In the genomic region with DNA sequence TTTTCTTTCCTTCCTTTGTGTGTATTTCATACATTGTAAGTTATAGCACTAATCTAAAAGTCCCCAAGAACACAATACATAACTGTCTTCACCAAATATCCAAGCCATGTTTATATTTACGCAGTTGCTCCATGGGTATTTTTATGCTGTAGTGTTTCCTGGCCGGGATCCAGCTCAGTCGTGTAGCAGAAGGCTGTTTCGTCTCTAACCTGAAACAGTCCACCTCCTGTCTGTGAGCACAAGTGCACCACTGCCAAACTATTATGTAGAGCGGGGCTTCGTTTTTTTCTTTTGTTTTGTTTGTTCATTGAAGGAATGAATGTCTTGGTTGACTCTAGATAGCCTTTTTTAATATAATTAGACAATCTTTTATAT, we compare ENCODE assay signal across 24 mouse cellular contexts. TPM values are rescaled to one million over a fixed set of nuclear protein-coding genes. Genes with fewer than 3 reads are reported as not detected.
DNase-seq lines count a peak whose midpoint lies in the region; ATAC-seq and TF ChIP-seq lines count a peak whose summit lies in the region.
"Had no signal": no experiment of that assay in that cellular context is flagged by ENCODE, and none has a peak within 500 bp of the region (broad histone marks: within the 10 kb centered on the region; RNA-seq: fewer than 3 reads in every experiment).

No protein-coding gene starts in this region.

- no peak for TF ChIP-seq CTCF in cerebellum, adult 2 months (IDR thresholded peaks at IDR 0.05; ENCODE audit: borderline replicate concordance, insufficient read depth, low read depth, low read length)
- no peak for TF ChIP-seq CTCF in liver, postnatal 0 days (IDR thresholded peaks at IDR 0.05; ENCODE audit: low read depth)

- H3K36me3 ChIP-seq in heart, embryonic 13.5 days, result peaks cover 81% of the 10 kb centered on the region
- H3K36me3 ChIP-seq in liver, postnatal 0 days (replicated peaks; ENCODE audit: insufficient read depth, low read length), result peaks cover 67% of the 10 kb centered on the region

- no peaks in the 10 kb centered on the region for H3K9me3 ChIP-seq in heart, embryonic 13.5 days
- H3K9me3 ChIP-seq in liver, postnatal 0 days (ENCODE audit: low read length), result no peaks in the 10 kb centered on the region
- H3K9me3 ChIP-seq: forebrain, embryonic 12.5 days; hindbrain, embryonic 15.5 days; liver, embryonic 13.5 days; midbrain, embryonic 12.5 days; neural tube, embryonic 15.5 days; stomach, embryonic 15.5 days had no signal

- no peak for TF ChIP-seq POLR2A in cerebellum, adult 2 months (IDR thresholded peaks at IDR 0.05; ENCODE audit: borderline replicate concordance, insufficient read depth, low read length)

- no peak overlapping the region for H3K27ac ChIP-seq in cerebellum, adult 2 months (ENCODE audit: insufficient read depth, low read length)
- peak overlapping the region; percentile 28; the same call in 1 of the 2 replicates for H3K27ac ChIP-seq in heart, embryonic 13.5 days (replicated peaks)
- peak overlapping the region; percentile 82 for H3K27ac ChIP-seq in liver, postnatal 0 days (ENCODE audit: low read depth)
- H3K27ac ChIP-seq: forebrain, embryonic 12.5 days; hindbrain, embryonic 15.5 days; liver, embryonic 13.5 days; midbrain, embryonic 12.5 days; neural tube, embryonic 15.5 days; stomach, embryonic 15.5 days had no signal

- DNase-seq in cerebellum, adult 2 months, result peak; percentile 54 to 61
- no peak for DNase-seq in cerebellum, postnatal 4 days (ENCODE audit: low spot score in 2 of 2)
- DNase-seq in heart, postnatal 25 days (ENCODE audit: low spot score), result no peak
- peak; percentile 48 for DNase-seq in liver, postnatal 0 days
- no peak for DNase-seq in liver
- no peak for DNase-seq in left cerebral cortex, postnatal 4 days
- no peak for DNase-seq in urinary bladder, postnatal 10 days (ENCODE audit: low spot score)
- DNase-seq: adrenal gland, postnatal 25 days; kidney, adult 8-10 months; kidney, postnatal 10 days; liver, embryonic 13.5 days; lung, embryonic 14.5 days; right cerebral cortex, adult 18-20 months; right cerebral cortex, postnatal 4 days; thymus, postnatal 25 days had no signal

- intact Hi-C loops in heart, postnatal 25 days (cut with DNase I), result no loop called here
- intact Hi-C loops in left cerebral cortex, postnatal 4 days (cut with DNase I), result no loop called here

- no peak for TF ChIP-seq EP300 in liver, postnatal 0 days (IDR thresholded peaks at IDR 0.05; ENCODE audit: low read depth)

- no peak overlapping the region for H3K4me2 ChIP-seq in heart, embryonic 13.5 days
- H3K4me2 ChIP-seq in liver, postnatal 0 days (ENCODE audit: low read depth, low read length), result no peak overlapping the region
- H3K4me2 ChIP-seq: forebrain, embryonic 12.5 days; hindbrain, embryonic 15.5 days; liver, embryonic 13.5 days; lung, embryonic 14.5 days; midbrain, embryonic 12.5 days; neural tube, embryonic 15.5 days; stomach, embryonic 15.5 days had no signal

- no peak overlapping the region for H3K4me3 ChIP-seq in cerebellum, adult 2 months (replicated peaks; ENCODE audit: insufficient read depth, low read depth, low read length)
- H3K4me3 ChIP-seq in heart, embryonic 13.5 days, result no peak overlapping the region
- H3K4me3 ChIP-seq in liver, postnatal 0 days (ENCODE audit: low read depth, low read length), result no peak overlapping the region
- H3K4me3 ChIP-seq: forebrain, embryonic 12.5 days; hindbrain, embryonic 15.5 days; liver, embryonic 13.5 days; midbrain, embryonic 12.5 days; neural tube, embryonic 15.5 days; stomach, embryonic 15.5 days had no signal

- no peak overlapping the region for H3K9ac ChIP-seq in heart, embryonic 13.5 days
- H3K9ac ChIP-seq in liver, postnatal 0 days (replicated peaks), result no peak overlapping the region
- H3K9ac ChIP-seq: forebrain, embryonic 12.5 days; hindbrain, embryonic 15.5 days; liver, embryonic 13.5 days; lung, embryonic 14.5 days; midbrain, embryonic 12.5 days; neural tube, embryonic 15.5 days; stomach, embryonic 15.5 days had no signal

- peaks cover 7% of the 10 kb centered on the region; the same call in 1 of the 2 replicates for H3K4me1 ChIP-seq in cerebellum, adult 2 months (ENCODE audit: control insufficient read depth, insufficient read depth, low read length)
- peaks cover 7% of the 10 kb centered on the region; the same call in 1 of the 2 replicates for H3K4me1 ChIP-seq in heart, embryonic 13.5 days
- peaks cover 9% of the 10 kb centered on the region for H3K4me1 ChIP-seq in liver, postnatal 0 days (ENCODE audit: insufficient read depth)
- H3K4me1 ChIP-seq: forebrain, embryonic 12.5 days; hindbrain, embryonic 15.5 days; liver, embryonic 13.5 days; midbrain, embryonic 12.5 days; neural tube, embryonic 15.5 days; stomach, embryonic 15.5 days had no signal

- 30% methylated on average over 6 of the region's 6 CpGs for WGBS in cerebellum, adult 2 months
- WGBS in heart, embryonic 13.5 days, result 59% methylated on average over 6 of the region's 6 CpGs
- 76% methylated on average over 6 of the region's 6 CpGs for WGBS in liver, postnatal 0 days (ENCODE audit: insufficient replicate concordance)

- ATAC-seq in heart, embryonic 13.5 days (ENCODE audit: extremely low read depth, insufficient number of reproducible peaks, low FRiP score, low TSS enrichment), result no peak
- ATAC-seq in liver, postnatal 0 days, result no peak
- ATAC-seq: CD4-positive, CD25-positive, alpha-beta regulatory T cell, adult 4 months had no signal

- H3K27me3 ChIP-seq in cerebellum, adult 2 months (ENCODE audit: control insufficient read depth, insufficient read depth, low read length), result no peaks in the 10 kb centered on the region
- no peaks in the 10 kb centered on the region for H3K27me3 ChIP-seq in heart, embryonic 13.5 days (replicated peaks)
- no peaks in the 10 kb centered on the region for H3K27me3 ChIP-seq in liver, postnatal 0 days (ENCODE audit: insufficient read depth, low read length)
- H3K27me3 ChIP-seq: forebrain, embryonic 12.5 days; hindbrain, embryonic 15.5 days; liver, embryonic 13.5 days; midbrain, embryonic 12.5 days; neural tube, embryonic 15.5 days; stomach, embryonic 15.5 days had no signal

RNA-seq across cellular contexts. Expression of gene Tmem200b, which starts 22.4 kb away (rescaled TPM):
- polyA plus RNA-seq in cerebellum, adult 2 months (2012; rRNA removed), result 26.3 and 29.5 TPM in 2 replicates
- 1.5 and 1.9 TPM in 2 replicates for polyA plus RNA-seq in heart, embryonic 13.5 days (2015; fragmentation: Nextera tagmentation; extraction: Ambion mirVana)
- total RNA-seq in heart, postnatal 25 days (2021), result 1 to 10 TPM; 5.9 to 9.6 TPM
- 0.18 and 0.31 TPM in 2 replicates for polyA plus RNA-seq in liver, postnatal 0 days (2015; fragmentation: Nextera tagmentation; extraction: Ambion mirVana)
- 1 to 10 TPM; 1.2 to 1.6 TPM for total RNA-seq in left cerebral cortex, postnatal 4 days (2021)
- total RNA-seq: common myeloid progenitor, adult 5-6 weeks; megakaryocyte, adult 5-6 weeks had no signal
- polyA plus RNA-seq: CD4-positive, CD25-positive, alpha-beta regulatory T cell, adult 4 months had no signal

RNA-seq across cellular contexts. Expression of gene Srsf4, which starts 25.8 kb away (rescaled TPM):
- 77.6 and 81.9 TPM in 2 replicates for polyA plus RNA-seq in cerebellum, adult 2 months (2012; rRNA removed)
- polyA plus RNA-seq in heart, embryonic 13.5 days (2015; fragmentation: Nextera tagmentation; extraction: Ambion mirVana), result 68.5 and 72.0 TPM in 2 replicates
- 10 to 100 TPM; 32.8 to 38.4 TPM for total RNA-seq in heart, postnatal 25 days (2021)
- polyA plus RNA-seq in liver, postnatal 0 days (2015; fragmentation: Nextera tagmentation; extraction: Ambion mirVana), result 35.0 and 37.5 TPM in 2 replicates
- 10 to 100 TPM; 87.7 to 90.4 TPM for total RNA-seq in left cerebral cortex, postnatal 4 days (2021)

RNA-seq across cellular contexts. Expression of gene Mecr, which starts 55.9 kb away (rescaled TPM):
- 41.0 and 43.8 TPM in 2 replicates for polyA plus RNA-seq in cerebellum, adult 2 months (2012; rRNA removed)
- polyA plus RNA-seq in heart, embryonic 13.5 days (2015; fragmentation: Nextera tagmentation; extraction: Ambion mirVana), result 39.2 and 42.0 TPM in 2 replicates
- 10 to 100 TPM; 25.5 to 26.5 TPM for total RNA-seq in heart, postnatal 25 days (2021)
- 27.6 and 30.0 TPM in 2 replicates for polyA plus RNA-seq in liver, postnatal 0 days (2015; fragmentation: Nextera tagmentation; extraction: Ambion mirVana)
- total RNA-seq in left cerebral cortex, postnatal 4 days (2021), result 10 to 100 TPM; 36.9 to 38.2 TPM

Comparison
In these comparisons a context has a peak if more than half of its experiments do, and no peak if none do; other contexts are left out.
1. DNase-seq: peak in cerebellum, adult 2 months (2 of 2) and liver, postnatal 0 days (single experiment); none in cerebellum, postnatal 4 days (0 of 2), heart, postnatal 25 days (single experiment), liver (single experiment), left cerebral cortex, postnatal 4 days (single experiment) and urinary bladder, postnatal 10 days (single experiment).